Mouse (Mus musculus) heart, embryonic 16.5 days (tissue): Measurements from ENCODE around the gene Hsfy2. TPM values are rescaled to one million over a fixed set of nuclear protein-coding genes. Genes with fewer than 3 reads are reported as not detected.

Experiments used
- ATAC-seq: fragments of 200-750 bp; cut with Nextera tagmentation; replicated peaks from 2 replicates; pipeline ENCODE4 v1.8.0; 2017; ENCODE audit warnings: moderate number of reproducible peaks; ENCODE audit not compliant: insufficient read depth, low FRiP score; ENCODE audit errors: extremely low read depth
- H3K27ac ChIP-seq: fragments of 300-500 bp; sonication (generic); 2 replicates; pipeline ENCODE4 v1.5.1; 2014; ENCODE audit warnings: mild to moderate bottlenecking, low read length, control low read depth, moderate library complexity
- H3K27me3 ChIP-seq: fragments of 300-500 bp; sonication (generic); 2 replicates; pipeline ENCODE4 v1.6.1; 2014; ENCODE audit warnings: low read length, mixed read lengths; ENCODE audit not compliant: control insufficient read depth, insufficient read depth
- H3K36me3 ChIP-seq: fragments of 300-500 bp; sonication (generic); 2 replicates; pipeline ENCODE4 v1.6.1; 2014; ENCODE audit not compliant: control insufficient read depth, insufficient read depth
- H3K4me1 ChIP-seq: fragments of 300-500 bp; sonication (generic); 2 replicates; pipeline ENCODE4 v1.6.1; 2014; ENCODE audit warnings: low read length, mixed read lengths; ENCODE audit not compliant: control insufficient read depth, insufficient read depth
- H3K4me2 ChIP-seq: fragments of 300-500 bp; sonication (generic); 2 replicates; pipeline ENCODE4 v1.6.1; 2014; ENCODE audit warnings: low read depth, mild to moderate bottlenecking, control low read depth, low read length
- H3K4me3 ChIP-seq: fragments of 300-500 bp; sonication (generic); 2 replicates; pipeline ENCODE4 v1.5.1; 2014; ENCODE audit warnings: mild to moderate bottlenecking, control low read depth, low read length
- H3K9ac ChIP-seq: fragments of 300-500 bp; sonication (generic); 2 replicates; pipeline ENCODE4 v1.6.1; 2014; ENCODE audit warnings: low read length, control low read depth
- H3K9me3 ChIP-seq: fragments of 300-500 bp; sonication (generic); replicated peaks from 2 replicates; pipeline ENCODE4 v1.6.1; 2016; ENCODE audit warnings: low read length; ENCODE audit not compliant: control insufficient read depth
- WGBS: fragments of 180-500 bp; shearing (Covaris S2); extraction: QIAGEN DNeasy Blood & Tissue Kit; methylation state at CpG from one replicate; pipeline ENCODE4 v1.1.7; 2014; 5-methylcytosine and 5-hydroxymethylcytosine counted together
- polyA plus RNA-seq: library from polyadenylated mRNA; unstranded; fragments of >200 nt; fragmentation: Nextera tagmentation; extraction: Ambion mirVana; gene quantifications from 2 replicates; pipeline ENCODE4 v1.2.1, GENCODE M21; 2015

Gene Hsfy2
- polyA plus RNA-seq, 1 experiment from 2014 or later, result not detected

DNA sequence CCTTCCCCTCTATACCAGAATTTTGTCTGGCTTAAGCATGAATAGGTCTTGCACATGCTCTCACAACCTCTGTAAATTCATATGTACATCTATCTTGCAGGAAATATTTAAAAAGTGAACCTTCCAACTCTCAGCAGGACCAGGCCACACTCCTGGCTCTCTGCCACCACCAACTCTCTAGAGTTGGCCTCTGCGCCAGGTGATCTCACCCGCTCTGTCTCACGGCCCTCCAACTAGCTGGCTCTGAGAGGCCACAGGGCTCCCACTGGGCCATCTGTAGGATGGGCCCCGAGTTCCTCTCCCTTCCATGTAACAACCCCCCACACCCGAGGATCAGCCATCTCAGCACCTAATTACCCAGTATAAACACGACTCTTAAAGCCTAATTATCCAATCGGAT lies 10.4 kb downstream of the Hsfy2 start:
- Histone ChIP-seq H3K9ac (no peak overlapping the region), H3K4me2 (no peak overlapping the region), H3K27me3 (no peaks in the 10 kb centered on the region), H3K4me3 (no peak overlapping the region), H3K4me1 (no peaks in the 10 kb centered on the region), H3K36me3 (no peaks in the 10 kb centered on the region), H3K27ac (no peak overlapping the region), H3K9me3 (no peaks in the 10 kb centered on the region)
- no peak for ATAC-seq
- 60% methylated on average over 7 of the region's 7 CpGs for WGBS

DNA sequence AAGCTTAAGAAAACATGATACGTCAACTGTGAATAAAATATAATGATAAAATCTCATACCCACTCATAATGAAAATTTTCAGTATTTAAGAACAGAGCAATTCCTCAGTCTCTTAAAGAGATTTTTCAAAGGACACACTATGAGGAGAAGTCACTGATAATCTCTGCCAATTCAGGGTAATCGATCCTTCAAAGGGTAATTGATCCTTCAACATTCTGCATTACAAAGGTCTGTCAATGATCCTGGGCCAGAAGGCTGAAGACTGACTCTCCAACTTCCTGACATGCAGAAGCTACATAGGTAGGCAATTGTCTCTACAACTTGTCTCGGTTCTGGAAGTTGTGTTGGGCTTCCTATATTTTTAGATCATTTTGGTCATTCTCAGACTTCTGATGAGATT lies 12.9 kb downstream of the Hsfy2 start:
- Histone ChIP-seq H3K4me1 (no peaks in the 10 kb centered on the region), H3K36me3 (no peaks in the 10 kb centered on the region), H3K9me3 (no peaks in the 10 kb centered on the region), H3K9ac (no peak overlapping the region), H3K4me2 (no peak overlapping the region), H3K4me3 (no peak overlapping the region), H3K27ac (no peak overlapping the region), H3K27me3 (no peaks in the 10 kb centered on the region)
- WGBS, result 77% methylated on average over 3 of the region's 3 CpGs
- no peak for ATAC-seq

DNA sequence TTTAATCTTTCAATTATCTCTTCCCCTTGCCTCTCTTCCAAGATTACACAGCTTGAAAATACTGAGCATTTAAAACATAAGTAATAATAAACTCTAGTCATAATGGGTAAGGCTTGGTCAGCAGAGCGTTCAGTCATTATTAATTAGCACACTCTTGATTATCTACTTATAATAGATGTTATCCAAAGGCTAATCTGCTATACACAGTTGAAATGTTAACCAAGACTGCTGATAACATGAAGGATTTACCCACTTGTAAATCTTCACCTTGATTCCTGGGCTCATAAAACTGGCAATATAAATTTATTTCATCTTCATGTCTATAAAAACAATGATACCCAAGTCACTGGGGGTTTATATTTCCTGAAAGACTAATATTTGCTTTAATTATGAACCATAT lies 24.9 kb downstream of the Hsfy2 start:
- ATAC-seq, result no peak
- no peak overlapping the region for H3K9ac ChIP-seq
- H3K4me1 ChIP-seq, result no peaks in the 10 kb centered on the region
- no peaks in the 10 kb centered on the region for H3K27me3 ChIP-seq
- WGBS, result 89% methylated on average over 1 of the region's 1 CpGs
- no peak overlapping the region for H3K4me2 ChIP-seq
- H3K27ac ChIP-seq, result no peak overlapping the region
- H3K36me3 ChIP-seq, result no peaks in the 10 kb centered on the region
- H3K9me3 ChIP-seq, result no peaks in the 10 kb centered on the region
- H3K4me3 ChIP-seq, result no peak overlapping the region
